Mouse (Mus musculus): ENCODE data around the gene Pwp2. TPM values are rescaled to one million over a fixed set of nuclear protein-coding genes. Genes with fewer than 3 reads are reported as not detected.
A peak's percentile ranks its signal among the peaks of the same experiment; 100 is the strongest.

The Pwp2 gene
- total RNA-seq, 2 experiments from 2014 or later: 8.2 to 8.8 TPM

GRCm38 (mm10) chr10:78182321-78182720 lies 2.6 kb downstream of the Pwp2 start:
- no peak for DNase-seq
- intact Hi-C loops (cut with DNase I; ENCODE audit: low total_unique reads): no loop called here

GRCm38 (mm10) chr10:78174474-78174873 lies 10.5 kb downstream of the Pwp2 start:
- no peak for DNase-seq
- intact Hi-C loops (cut with DNase I; ENCODE audit: low total_unique reads): no loop called here

GRCm38 (mm10) chr10:78171581-78171980 lies 13.4 kb downstream of the Pwp2 start:
- DNase-seq: no peak
- intact Hi-C loops (cut with DNase I; ENCODE audit: low total_unique reads): no loop called here

GRCm38 (mm10) chr10:78171057-78171456 lies 13.9 kb downstream of the Pwp2 start:
- intact Hi-C loops (cut with DNase I; ENCODE audit: low total_unique reads): no loop called here
- DNase-seq: no peak

- no peak for DNase-seq
- intact Hi-C loops (cut with DNase I; ENCODE audit: low total_unique reads): no loop called here
These were observed 14.5 kb downstream of the Pwp2 start for GRCm38 (mm10) chr10:78170445-78170844.

GRCm38 (mm10) chr10:78169281-78170042 lies 15.5 kb downstream of the Pwp2 start, which contains the start of gene D10Jhu81e:
Gene D10Jhu81e, minus strand, starts transcription at chr10:78169782.
- intact Hi-C loops (cut with DNase I; ENCODE audit: low total_unique reads): no loop called here
- DNase-seq: peak; percentile 100

- intact Hi-C loops (cut with DNase I; ENCODE audit: low total_unique reads): no loop called here
- no peak for DNase-seq
These were observed 16.2 kb downstream of the Pwp2 start for GRCm38 (mm10) chr10:78168792-78169191.

GRCm38 (mm10) chr10:78167775-78168174 lies 17.2 kb downstream of the Pwp2 start:
- intact Hi-C loops (cut with DNase I; ENCODE audit: low total_unique reads): no loop called here
- no peak for DNase-seq

- intact Hi-C loops (cut with DNase I; ENCODE audit: low total_unique reads): no loop called here
- no peak for DNase-seq
These were observed 17.6 kb downstream of the Pwp2 start for GRCm38 (mm10) chr10:78167333-78167732.

- intact Hi-C loops (cut with DNase I; ENCODE audit: low total_unique reads): no loop called here
- DNase-seq: no peak
These were observed 19.5 kb downstream of the Pwp2 start for GRCm38 (mm10) chr10:78165256-78166005.

- intact Hi-C loops (cut with DNase I; ENCODE audit: low total_unique reads): loop anchor here (5.0 kb wide), 2 partner anchors 137 to 182 kb away; no protein-coding TSS in a partner anchor
These were observed 20.2 kb downstream of the Pwp2 start for GRCm38 (mm10) chr10:78164786-78165185.

GRCm38 (mm10) chr10:78163923-78164322 lies 21.0 kb downstream of the Pwp2 start:
- peak; percentile 65 for DNase-seq
- intact Hi-C loops (cut with DNase I; ENCODE audit: low total_unique reads): loop anchor here (5.0 kb wide), 2 partner anchors 137 to 182 kb away; no protein-coding TSS in a partner anchor

More at GRCm38 (mm10) chr10:78164786-78165185, 20.2 kb downstream of the Pwp2 start:
- DNase-seq: no peak

GRCm38 (mm10) chr10:78163241-78163640 lies 21.7 kb downstream of the Pwp2 start:
- DNase-seq: no peak
- intact Hi-C loops (cut with DNase I; ENCODE audit: low total_unique reads): loop anchor here (5.0 kb wide), 2 partner anchors 136 to 181 kb away; no protein-coding TSS in a partner anchor

GRCm38 (mm10) chr10:78162646-78163045 lies 22.3 kb downstream of the Pwp2 start:
- DNase-seq: no peak
- intact Hi-C loops (cut with DNase I; ENCODE audit: low total_unique reads): loop anchor here (5.0 kb wide), 2 partner anchors 135 to 180 kb away; no protein-coding TSS in a partner anchor

- intact Hi-C loops (cut with DNase I; ENCODE audit: low total_unique reads): loop anchor here (5.0 kb wide), 2 partner anchors 134 to 179 kb away; no protein-coding TSS in a partner anchor
These were observed 23.9 kb downstream of the Pwp2 start for GRCm38 (mm10) chr10:78161096-78161495.

GRCm38 (mm10) chr10:78160369-78161095 lies 24.4 kb downstream of the Pwp2 start:
- no peak for DNase-seq
- intact Hi-C loops (cut with DNase I; ENCODE audit: low total_unique reads): loop anchor here (5.0 kb wide), 2 partner anchors 133 to 178 kb away; no protein-coding TSS in a partner anchor

More at GRCm38 (mm10) chr10:78161096-78161495, 23.9 kb downstream of the Pwp2 start:
- no peak for DNase-seq

GRCm38 (mm10) chr10:78159906-78160305 lies 25.0 kb downstream of the Pwp2 start:
- intact Hi-C loops (cut with DNase I; ENCODE audit: low total_unique reads): loop anchor here (5.0 kb wide), 3 partner anchors 93 to 178 kb away; partner anchors contain the start of gene Icosl
- peak; percentile 83 for DNase-seq

- DNase-seq: peak; percentile 36
- intact Hi-C loops (cut with DNase I; ENCODE audit: low total_unique reads): loop anchor here (5.0 kb wide), 1 partner anchor 92 kb away; the partner anchor contains the start of gene Icosl
These were observed 25.6 kb downstream of the Pwp2 start for GRCm38 (mm10) chr10:78159252-78159878.

- intact Hi-C loops (cut with DNase I; ENCODE audit: low total_unique reads): loop anchor here (5.0 kb wide), 1 partner anchor 91 kb away; the partner anchor contains the start of gene Icosl
- DNase-seq: no peak
These were observed 26.9 kb downstream of the Pwp2 start for GRCm38 (mm10) chr10:78158041-78158440.
